Mouse (Mus musculus): ENCODE measurements around the gene Tm4sf1. TPM values are rescaled to one million over a fixed set of nuclear protein-coding genes. Genes with fewer than 3 reads are reported as not detected.

Gene Tm4sf1
- 109 and 113 TPM in 2 replicates for polyA plus RNA-seq (2015; fragmentation: Nextera tagmentation; extraction: Ambion mirVana)

DNA sequence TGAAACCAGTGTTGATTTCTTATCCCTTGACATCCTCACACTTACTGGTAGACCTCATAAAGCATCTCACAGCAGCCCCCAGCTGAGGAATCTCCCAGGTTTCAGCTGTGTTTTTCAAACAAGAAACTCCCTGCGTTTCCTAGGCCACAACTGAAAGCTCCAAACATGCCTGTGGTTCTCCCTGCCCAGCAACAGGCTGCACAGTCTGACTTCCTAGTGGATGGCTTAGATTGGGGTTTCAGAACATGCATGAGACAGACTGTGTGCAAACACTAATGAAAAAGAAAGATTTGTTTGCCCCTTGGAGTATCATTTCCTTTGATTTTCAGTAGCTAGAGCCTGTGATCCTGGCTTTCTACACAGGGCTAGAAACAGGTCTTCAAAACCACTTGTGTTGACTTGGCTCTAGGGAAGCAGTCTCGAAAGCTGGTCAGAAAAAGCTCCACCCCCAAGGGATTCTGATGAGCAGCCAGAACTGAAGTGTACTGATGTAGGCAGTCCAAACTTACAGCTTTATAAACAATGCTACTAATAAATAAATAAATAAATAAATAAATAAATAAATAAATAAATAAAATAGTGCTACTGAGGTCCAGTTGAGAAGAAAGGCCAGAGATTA is at the start of gene Tm4sf1:
Tm4sf1 (minus strand) TSS at position 68 of the 619 bp plus-strand sequence.

Other genes with a start within 250 kb of the Tm4sf1 start
- 0.45 and 0.88 TPM in 2 replicates for gene Tm4sf4, start 123.3 kb upstream of the Tm4sf1 start, polyA plus RNA-seq (2015; fragmentation: Nextera tagmentation; extraction: Ambion mirVana)

Measured in spleen, postnatal 0 days (tissue).